Mouse (Mus musculus) E14TG2a.4 (cell line): Measurements from ENCODE around the gene Tas2r124.

Source experiments
- H3K27me3 ChIP-seq: 2 replicates; pipeline ENCODE4 v1.6.1; 2014; ENCODE audit warnings: low read length, control low read depth; ENCODE audit not compliant: insufficient read depth
- H3K36me3 ChIP-seq: 2 replicates; pipeline ENCODE4 v1.6.1; 2014; ENCODE audit warnings: low read length, control low read depth; ENCODE audit not compliant: insufficient read depth
- H3K4me1 ChIP-seq: replicated peaks from 2 replicates; pipeline ENCODE4 v1.6.1; 2014; ENCODE audit warnings: low read depth, low read length, control low read depth
- H3K4me3 ChIP-seq: replicated peaks from 2 replicates; pipeline ENCODE4 v1.5.1; 2014; ENCODE audit warnings: mild to moderate bottlenecking, low read length
- H3K9me3 ChIP-seq: 2 replicates; pipeline ENCODE4 v1.6.1; 2014; ENCODE audit warnings: low read length, control low read depth
- CTCF ChIP-seq: conservative IDR thresholded peaks from 2 replicates; pipeline ENCODE4 v1.5.1; 2014; ENCODE audit warnings: low read length
- NANOG ChIP-seq: IDR thresholded peaks from 2 replicates; pipeline ENCODE4 v1.6.1; 2014; ENCODE audit warnings: borderline replicate concordance, low read length, mixed read lengths
- POU5F1 ChIP-seq: IDR thresholded peaks from 2 replicates; pipeline ENCODE4 v1.6.1; 2014; ENCODE audit warnings: low read length, borderline replicate concordance

Gene Tas2r124

GRCm38 (mm10) chr6:132754430-132754829 is at the start of gene Tas2r124:
Tas2r124 (plus strand) TSS chr6:132754730.
- Histone ChIP-seq H3K4me3 (no peak within 1 kb of the TSS), H3K4me1 (no peaks in the 10 kb centered on the region), H3K9me3 (no peaks in the 10 kb centered on the region), H3K27me3 (no peaks in the 10 kb centered on the region), H3K36me3 (no peaks in the 10 kb centered on the region)
- no peak for TF ChIP-seq CTCF
- TF ChIP-seq NANOG: no peak
- TF ChIP-seq POU5F1: no peak

- no peaks in the 10 kb centered on the region for H3K36me3 ChIP-seq
- no peaks in the 10 kb centered on the region for H3K27me3 ChIP-seq
- TF ChIP-seq NANOG (no peak), CTCF (no peak), POU5F1 (no peak)
- no peaks in the 10 kb centered on the region for H3K4me1 ChIP-seq
- no peak within 1 kb of the TSS for H3K4me3 ChIP-seq
- H3K9me3 ChIP-seq: no peaks in the 10 kb centered on the region
Observed at GRCm38 (mm10) chr6:132711828-132712227, 42.7 kb upstream of the Tas2r124 start, which contains the start of gene Tas2r122. Tas2r122 (minus strand) TSS chr6:132711928.

GRCm38 (mm10) chr6:132737935-132738334 is 16.6 kb upstream of the Tas2r124 start, which contains the start of gene Tas2r115:
Tas2r115 (minus strand) TSS chr6:132738035.
- H3K4me1 ChIP-seq: no peaks in the 10 kb centered on the region
- TF ChIP-seq CTCF: no peak
- TF ChIP-seq NANOG: no peak
- no peak for TF ChIP-seq POU5F1

GRCm38 (mm10) chr6:132750206-132750605 is 4.3 kb upstream of the Tas2r124 start:
- H3K36me3 ChIP-seq: no peaks in the 10 kb centered on the region
- H3K4me1 ChIP-seq: no peaks in the 10 kb centered on the region
- no peaks in the 10 kb centered on the region for H3K27me3 ChIP-seq
- H3K4me3 ChIP-seq: no peak overlapping the region
- no peak for TF ChIP-seq CTCF
- no peak for TF ChIP-seq POU5F1
- TF ChIP-seq NANOG: no peak
- no peaks in the 10 kb centered on the region for H3K9me3 ChIP-seq

More at GRCm38 (mm10) chr6:132737935-132738334, 16.6 kb upstream of the Tas2r124 start, which contains the start of gene Tas2r115:
- Histone ChIP-seq H3K27me3 (no peaks in the 10 kb centered on the region), H3K9me3 (no peaks in the 10 kb centered on the region), H3K4me3 (no peak within 1 kb of the TSS), H3K36me3 (no peaks in the 10 kb centered on the region)

GRCm38 (mm10) chr6:132761831-132762230 is 7.3 kb downstream of the Tas2r124 start, which contains the start of gene Tas2r102:
Tas2r102 (plus strand) TSS chr6:132762131.
- no peak for TF ChIP-seq POU5F1
- H3K4me3 ChIP-seq: no peak within 1 kb of the TSS
- H3K4me1 ChIP-seq: no peaks in the 10 kb centered on the region
- H3K36me3 ChIP-seq: no peaks in the 10 kb centered on the region
- no peaks in the 10 kb centered on the region for H3K27me3 ChIP-seq
- no peaks in the 10 kb centered on the region for H3K9me3 ChIP-seq

- Histone ChIP-seq H3K36me3 (no peaks in the 10 kb centered on the region), H3K4me3 (no peak within 1 kb of the TSS), H3K4me1 (no peaks in the 10 kb centered on the region), H3K9me3 (no peaks in the 10 kb centered on the region), H3K27me3 (no peaks in the 10 kb centered on the region)
- TF ChIP-seq POU5F1: no peak
Observed at GRCm38 (mm10) chr6:132778062-132778461, 23.5 kb downstream of the Tas2r124 start, which contains the start of gene Tas2r136. Tas2r136 (minus strand) TSS chr6:132778162.

- TF ChIP-seq CTCF (no peak), POU5F1 (no peak), NANOG (no peak)
- Histone ChIP-seq H3K9me3 (peaks cover 23% of the 10 kb centered on the region), H3K4me3 (no peak overlapping the region), H3K36me3 (no peaks in the 10 kb centered on the region), H3K4me1 (no peaks in the 10 kb centered on the region), H3K27me3 (no peaks in the 10 kb centered on the region)
Observed at GRCm38 (mm10) chr6:132795393-132795792, 40.9 kb downstream of the Tas2r124 start.

- no peak within 1 kb of the TSS for H3K4me3 ChIP-seq
- no peaks in the 10 kb centered on the region for H3K4me1 ChIP-seq
- TF ChIP-seq CTCF: no peak
- no peak for TF ChIP-seq NANOG
- TF ChIP-seq POU5F1: no peak
- H3K9me3 ChIP-seq: no peaks in the 10 kb centered on the region
- no peaks in the 10 kb centered on the region for H3K36me3 ChIP-seq
- H3K27me3 ChIP-seq: no peaks in the 10 kb centered on the region
Observed at GRCm38 (mm10) chr6:132802518-132802917, 48.0 kb downstream of the Tas2r124 start, which contains the start of gene Tas2r117. Tas2r117 (plus strand) TSS chr6:132802818.
